Comparison of ENCODE assay signal across 9 mouse cellular contexts in the genomic region with DNA sequence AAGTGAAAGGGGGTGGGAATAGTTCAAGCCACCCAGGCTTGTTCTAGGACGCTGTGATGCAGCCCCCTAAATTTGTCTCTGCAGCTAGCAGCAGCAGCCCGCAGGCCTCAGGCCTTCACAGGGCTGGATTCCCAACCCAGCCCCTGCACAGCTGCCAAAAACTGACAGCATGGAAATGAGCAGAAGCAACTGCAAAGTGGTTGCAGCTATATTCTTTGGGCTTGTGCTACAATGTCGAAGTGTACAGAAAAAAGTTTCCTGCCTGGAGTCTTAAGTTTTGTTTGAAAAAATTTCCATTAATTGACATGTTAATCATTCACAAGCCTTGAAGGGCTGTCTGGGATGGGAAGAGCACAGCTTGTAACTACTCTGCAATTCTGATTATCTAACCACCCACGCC.
DNase-seq lines count a peak whose midpoint lies in the region; ATAC-seq and TF ChIP-seq lines count a peak whose summit lies in the region.
"Had no signal": no experiment of that assay in that cellular context is flagged by ENCODE, and none has a peak within 500 bp of the region (broad histone marks: within the 10 kb centered on the region; RNA-seq: fewer than 3 reads in every experiment).

No protein-coding gene starts in this region.

- no peak for TF ChIP-seq EP300 in stomach, postnatal 0 days (optimal IDR thresholded peaks at IDR 0.05)

- no peak overlapping the region for H3K4me3 ChIP-seq in hindbrain, embryonic 13.5 days
- no peak overlapping the region for H3K4me3 ChIP-seq in hindbrain, embryonic 10.5 days
- no peak overlapping the region for H3K4me3 ChIP-seq in stomach, embryonic 14.5 days (ENCODE audit: low read depth, low read length)
- no peak overlapping the region for H3K4me3 ChIP-seq in stomach, postnatal 0 days (ENCODE audit: low read depth, low read length)
- H3K4me3 ChIP-seq: liver, embryonic 15.5 days had no signal

- TF ChIP-seq CTCF in stomach, postnatal 0 days (IDR thresholded peaks at IDR 0.05; ENCODE audit: low read depth) = no peak

- H3K27me3 ChIP-seq in hindbrain, embryonic 13.5 days = no peaks in the 10 kb centered on the region
- no peaks in the 10 kb centered on the region for H3K27me3 ChIP-seq in hindbrain, embryonic 10.5 days (ENCODE audit: insufficient read depth, poor library complexity, severe bottlenecking)
- H3K27me3 ChIP-seq in stomach, embryonic 14.5 days (ENCODE audit: control insufficient read depth, insufficient read depth, low read length) = no peaks in the 10 kb centered on the region
- H3K27me3 ChIP-seq in stomach, postnatal 0 days (ENCODE audit: control insufficient read depth, insufficient read depth, low read length) = no peaks in the 10 kb centered on the region
- H3K27me3 ChIP-seq: liver, embryonic 15.5 days had no signal

- WGBS in hindbrain, embryonic 13.5 days = 15% methylated on average over 4 of the region's 4 CpGs
- 35% methylated on average over 4 of the region's 4 CpGs for WGBS in hindbrain, embryonic 10.5 days
- WGBS in stomach, embryonic 14.5 days = 28% methylated on average over 4 of the region's 4 CpGs
- 25% methylated on average over 4 of the region's 4 CpGs for WGBS in stomach, postnatal 0 days

- no peaks in the 10 kb centered on the region for H3K9me3 ChIP-seq in hindbrain, embryonic 13.5 days
- no peaks in the 10 kb centered on the region for H3K9me3 ChIP-seq in hindbrain, embryonic 10.5 days
- H3K9me3 ChIP-seq in stomach, embryonic 14.5 days (ENCODE audit: control insufficient read depth, low read depth, low read length) = no peaks in the 10 kb centered on the region
- H3K9me3 ChIP-seq in stomach, postnatal 0 days (ENCODE audit: control insufficient read depth, low read length) = no peaks in the 10 kb centered on the region
- H3K9me3 ChIP-seq: liver, embryonic 15.5 days had no signal

- 0 out of 2 replicates have a peak overlapping the region, but pooled peaks have one; percentile 36 for H3K27ac ChIP-seq in hindbrain, embryonic 13.5 days
- no peak overlapping the region; the same call in 1 of the 2 replicates for H3K27ac ChIP-seq in hindbrain, embryonic 10.5 days
- peak overlapping the region; percentile 53 for H3K27ac ChIP-seq in stomach, embryonic 14.5 days (ENCODE audit: low read length)
- H3K27ac ChIP-seq in stomach, postnatal 0 days (replicated peaks) = no peak overlapping the region
- H3K27ac ChIP-seq: liver, embryonic 15.5 days had no signal

- no peak overlapping the region for H3K9ac ChIP-seq in hindbrain, embryonic 13.5 days
- no peak overlapping the region for H3K9ac ChIP-seq in stomach, embryonic 14.5 days (replicated peaks; ENCODE audit: low read depth, low read length)
- H3K9ac ChIP-seq in stomach, postnatal 0 days (ENCODE audit: low read length) = no peak overlapping the region
- H3K9ac ChIP-seq: liver, embryonic 15.5 days had no signal

- no peak for DNase-seq in hindbrain, embryonic 10.5 days (ENCODE audit: low spot score)
- DNase-seq in stomach, postnatal 0 days (ENCODE audit: low spot score) = no peak
- peak; percentile 23 for DNase-seq in kidney, adult 11 months
- DNase-seq in telencephalon, adult 2 months (ENCODE audit: low read depth, low spot score) = peak; percentile 29
- DNase-seq in cerebellum, adult 9-11 months = no peak

- peaks cover 16% of the 10 kb centered on the region for H3K4me1 ChIP-seq in hindbrain, embryonic 13.5 days (replicated peaks)
- peaks cover 12% of the 10 kb centered on the region for H3K4me1 ChIP-seq in hindbrain, embryonic 10.5 days (replicated peaks)
- peaks cover 5% of the 10 kb centered on the region; the same call in 1 of the 2 replicates for H3K4me1 ChIP-seq in stomach, embryonic 14.5 days (ENCODE audit: control insufficient read depth, insufficient read depth, low read length)
- H3K4me1 ChIP-seq in stomach, postnatal 0 days (replicated peaks; ENCODE audit: control insufficient read depth, insufficient read depth) = no peaks in the 10 kb centered on the region
- H3K4me1 ChIP-seq: liver, embryonic 15.5 days had no signal

- H3K36me3 ChIP-seq in hindbrain, embryonic 13.5 days = no peaks in the 10 kb centered on the region
- H3K36me3 ChIP-seq in hindbrain, embryonic 10.5 days = no peaks in the 10 kb centered on the region
- H3K36me3 ChIP-seq in stomach, embryonic 14.5 days (ENCODE audit: control insufficient read depth, insufficient read depth, low read length) = no peaks in the 10 kb centered on the region
- no peaks in the 10 kb centered on the region for H3K36me3 ChIP-seq in stomach, postnatal 0 days (ENCODE audit: control insufficient read depth, insufficient read depth, low read length)
- H3K36me3 ChIP-seq: liver, embryonic 15.5 days had no signal

- no peak for ATAC-seq in hindbrain, embryonic 13.5 days (ENCODE audit: low FRiP score)
- ATAC-seq in stomach, embryonic 14.5 days (ENCODE audit: insufficient number of reproducible peaks, insufficient read depth, low FRiP score, low read depth) = peak; percentile 56; the same call in 1 of the 2 replicates
- ATAC-seq in stomach, postnatal 0 days (ENCODE audit: low FRiP score, low TSS enrichment) = no peak
- no peak for ATAC-seq in megakaryocyte progenitor cell, adult 5-6 weeks (replicated peaks; ENCODE audit: poor library complexity)

- no peak overlapping the region for H3K4me2 ChIP-seq in hindbrain, embryonic 13.5 days
- H3K4me2 ChIP-seq in stomach, embryonic 14.5 days (replicated peaks; ENCODE audit: low read depth, low read length) = no peak overlapping the region
- no peak overlapping the region for H3K4me2 ChIP-seq in stomach, postnatal 0 days (replicated peaks; ENCODE audit: low read depth)
- H3K4me2 ChIP-seq: liver, embryonic 15.5 days had no signal

Comparison
In these comparisons a context has a peak if more than half of its experiments do, and no peak if none do; other contexts are left out.
1. H3K27ac ChIP-seq: peak in hindbrain, embryonic 13.5 days (single experiment) and stomach, embryonic 14.5 days (single experiment); none in hindbrain, embryonic 10.5 days (single experiment) and stomach, postnatal 0 days (single experiment).
2. DNase-seq: peak in kidney, adult 11 months (single experiment) and telencephalon, adult 2 months (single experiment); none in hindbrain, embryonic 10.5 days (single experiment), stomach, postnatal 0 days (single experiment) and cerebellum, adult 9-11 months (single experiment).